Mouse (Mus musculus) limb, embryonic 13.5 days (tissue): ENCODE measurements around the gene Olfr1278. TPM values are rescaled to one million over a fixed set of nuclear protein-coding genes. Genes with fewer than 3 reads are reported as not detected.
"Not testable (repeated sequence)": the region's sequence is repeated elsewhere in the genome, so short reads cannot be mapped to it uniquely, and the experiment has no call there.

Source experiments
- ATAC-seq: fragments of 200-750 bp; cut with Nextera tagmentation; 2 replicates; pipeline ENCODE4 v1.8.0; 2017; ENCODE audit warnings: low read depth, moderate number of reproducible peaks, moderate TSS enrichment; ENCODE audit not compliant: low FRiP score
- H3K27ac ChIP-seq: fragments of 300-500 bp; sonication (generic); 2 replicates; pipeline ENCODE4 v1.5.1; 2015; ENCODE audit warnings: inconsistent platforms, mild to moderate bottlenecking, moderate library complexity
- H3K27me3 ChIP-seq: fragments of 300-500 bp; sonication (generic); 2 replicates; pipeline ENCODE4 v1.6.1; 2015; ENCODE audit warnings: mild to moderate bottlenecking, inconsistent platforms
- H3K36me3 ChIP-seq: fragments of 300-500 bp; sonication (generic); 2 replicates; pipeline ENCODE4 v1.6.1; 2015; ENCODE audit warnings: inconsistent platforms, mild to moderate bottlenecking, moderate library complexity
- H3K4me1 ChIP-seq: fragments of 300-500 bp; sonication (generic); 2 replicates; pipeline ENCODE4 v1.6.1; 2015; ENCODE audit warnings: inconsistent platforms
- H3K4me2 ChIP-seq: fragments of 300-500 bp; sonication (generic); replicated peaks from 2 replicates; pipeline ENCODE4 v1.6.1; 2015; ENCODE audit warnings: inconsistent platforms, mild to moderate bottlenecking, moderate library complexity
- H3K4me3 ChIP-seq: fragments of 300-500 bp; sonication (generic); 2 replicates; pipeline ENCODE4 v1.5.1; 2015; ENCODE audit warnings: moderate library complexity, mild to moderate bottlenecking, inconsistent platforms
- H3K9ac ChIP-seq: fragments of 300-500 bp; sonication (generic); 2 replicates; pipeline ENCODE4 v1.6.1; 2015; ENCODE audit warnings: mild to moderate bottlenecking, inconsistent platforms
- H3K9me3 ChIP-seq: fragments of 300-500 bp; sonication (generic); 2 replicates; pipeline ENCODE4 v1.6.1; 2016; ENCODE audit warnings: inconsistent platforms
- WGBS: fragments of 180-500 bp; shearing (Covaris S2); methylation state at CpG from one replicate; pipeline ENCODE4 v1.1.7; 2015; 5-methylcytosine and 5-hydroxymethylcytosine counted together
- polyA plus RNA-seq: library from polyadenylated mRNA; unstranded; fragments of >200 nt; fragmentation: Nextera tagmentation; extraction: Ambion mirVana; gene quantifications from 2 replicates; pipeline ENCODE4 v1.2.1, GENCODE M21; 2015

Gene Olfr1278
- polyA plus RNA-seq = not detected in 2 replicates

DNA sequence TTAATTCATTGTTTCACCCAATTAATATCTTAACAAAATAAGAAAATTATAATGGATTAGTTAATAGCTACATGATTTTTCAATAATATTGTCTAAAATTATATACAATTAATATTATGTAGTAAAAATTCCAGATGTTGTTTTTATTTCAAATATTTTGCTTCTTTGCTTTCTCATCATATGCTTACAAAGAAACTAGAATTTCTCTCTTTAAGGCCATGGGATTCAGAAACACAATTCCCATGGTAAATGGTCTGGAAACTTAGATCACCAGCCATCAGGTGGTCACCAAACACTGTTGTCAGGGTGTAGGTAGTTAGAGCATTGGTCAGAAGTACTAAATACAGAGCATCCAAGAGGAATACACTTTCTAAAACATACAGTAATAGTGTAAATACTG lies at the start of gene Olfr1278:
Gene Olfr1278, plus strand, starts transcription at position 301 of the 400 bp plus-strand sequence.
- Histone ChIP-seq H3K27me3 (no peaks in the 10 kb centered on the region), H3K9ac (no peak within 1 kb of the TSS), H3K4me1 (no peaks in the 10 kb centered on the region), H3K4me2 (no peak within 1 kb of the TSS), H3K27ac (no peak within 1 kb of the TSS), H3K36me3 (no peaks in the 10 kb centered on the region), H3K9me3 (no peaks in the 10 kb centered on the region), H3K4me3 (no peak within 1 kb of the TSS)
- no peak for ATAC-seq

DNA sequence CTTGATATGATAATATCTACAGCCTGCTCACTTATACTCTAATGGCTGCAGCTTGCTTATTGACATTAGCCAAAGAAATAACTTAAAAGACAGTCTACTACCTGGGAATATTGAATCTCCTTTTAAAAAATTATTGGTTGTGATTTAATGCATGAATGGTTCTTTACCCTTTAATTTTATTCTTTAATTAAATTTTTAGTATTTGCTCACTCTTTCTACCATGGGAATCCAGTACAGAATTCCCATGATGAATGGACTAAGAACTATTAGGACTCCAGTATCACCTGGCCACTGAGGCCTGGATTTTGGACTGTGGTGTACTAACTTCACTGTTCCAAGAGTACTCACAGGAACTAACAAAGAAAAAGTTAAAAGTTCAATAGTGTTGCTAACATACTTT lies 35.7 kb upstream of the Olfr1278 start, which contains the start of gene Olfr1276:
Gene Olfr1276, plus strand, starts transcription at position 301 of the 400 bp plus-strand sequence.
- Histone ChIP-seq H3K4me2 (no peak within 1 kb of the TSS), H3K9ac (no peak within 1 kb of the TSS), H3K9me3 (no peaks in the 10 kb centered on the region), H3K4me1 (no peaks in the 10 kb centered on the region), H3K4me3 (no peak within 1 kb of the TSS), H3K27me3 (no peaks in the 10 kb centered on the region), H3K36me3 (no peaks in the 10 kb centered on the region), H3K27ac (no peak within 1 kb of the TSS)
- no peak for ATAC-seq

DNA sequence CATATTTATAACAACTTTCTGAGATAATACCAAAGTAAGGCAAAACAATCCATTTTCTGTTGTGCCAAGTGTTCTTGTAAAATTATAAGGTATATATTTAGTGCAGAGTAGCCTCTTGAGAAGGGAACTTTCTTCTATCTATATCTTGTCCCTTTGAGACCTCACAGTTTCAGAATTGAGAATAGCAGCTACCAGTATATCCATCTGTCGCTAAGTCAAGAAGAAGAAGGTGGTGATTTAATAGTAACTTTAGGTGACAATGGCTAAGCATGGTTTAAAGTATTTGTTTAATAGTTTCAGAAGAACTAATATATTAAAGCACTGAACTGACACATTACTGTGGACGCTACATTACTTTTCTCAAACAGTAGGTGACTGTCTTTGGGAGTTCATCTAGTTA lies 15.9 kb upstream of the Olfr1278 start, which contains the start of gene Olfr1277:
Gene Olfr1277, minus strand, starts transcription at position 101 of the 400 bp plus-strand sequence.
- Histone ChIP-seq H3K27me3 (no peaks in the 10 kb centered on the region), H3K4me2 (no peak within 1 kb of the TSS), H3K27ac (no peak within 1 kb of the TSS), H3K9ac (no peak within 1 kb of the TSS), H3K36me3 (no peaks in the 10 kb centered on the region), H3K4me1 (no peaks in the 10 kb centered on the region), H3K9me3 (no peaks in the 10 kb centered on the region), H3K4me3 (no peak within 1 kb of the TSS)
- ATAC-seq = no peak
- 78% methylated on average over 2 of the region's 2 CpGs for WGBS

DNA sequence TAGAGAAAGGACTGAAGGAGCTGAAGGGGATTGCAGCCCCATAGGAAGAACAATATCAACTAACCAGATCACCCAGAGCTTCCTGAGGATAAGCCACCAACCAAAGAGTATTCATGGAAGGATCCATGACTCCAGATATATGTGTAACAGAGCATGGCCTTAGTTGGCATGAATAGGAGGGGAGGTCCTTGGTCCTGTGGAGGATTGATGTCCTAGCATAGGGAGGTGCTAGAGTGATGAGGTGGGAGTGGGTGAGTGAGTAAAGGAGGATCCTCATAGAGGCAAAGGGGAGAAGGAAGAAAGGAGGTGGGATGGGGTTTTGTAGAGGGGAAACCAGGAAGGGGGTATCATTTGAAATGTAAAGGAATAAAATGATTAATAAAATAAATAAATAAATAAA lies 8.6 kb downstream of the Olfr1278 start:
- Histone ChIP-seq H3K4me3 (no peak overlapping the region), H3K4me2 (no peak overlapping the region), H3K9me3 (no peaks in the 10 kb centered on the region), H3K36me3 (no peaks in the 10 kb centered on the region), H3K27me3 (no peaks in the 10 kb centered on the region), H3K27ac (no peak overlapping the region), H3K4me1 (no peaks in the 10 kb centered on the region), H3K9ac (no peak overlapping the region)
- no peak for ATAC-seq

DNA sequence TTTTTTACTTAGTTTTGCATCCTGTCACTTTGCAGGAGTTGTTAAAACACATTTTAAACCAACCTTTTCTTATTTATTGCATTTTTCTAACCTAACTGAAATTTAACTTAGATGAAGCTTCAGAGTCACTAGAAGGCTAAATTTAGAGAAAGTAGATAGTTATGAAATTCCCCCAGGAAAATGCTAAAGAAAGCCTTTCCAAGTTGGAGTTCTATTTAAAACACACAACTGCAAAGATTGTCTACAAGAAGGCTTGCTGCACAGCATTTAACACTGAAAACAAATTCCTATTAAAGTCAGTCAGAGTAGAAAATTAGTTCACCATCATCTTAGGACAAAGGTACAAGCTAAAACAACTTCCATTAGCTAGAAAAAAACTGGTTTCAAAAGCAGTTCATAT lies 10.4 kb downstream of the Olfr1278 start, which contains the start of gene Olfr1279:
Gene Olfr1279, plus strand, starts transcription at position 262 of the 400 bp plus-strand sequence.
- no peak for ATAC-seq
- Histone ChIP-seq H3K27ac (no peak within 1 kb of the TSS), H3K36me3 (no peaks in the 10 kb centered on the region), H3K4me3 (no peak within 1 kb of the TSS), H3K9ac (no peak within 1 kb of the TSS), H3K9me3 (no peaks in the 10 kb centered on the region), H3K4me1 (no peaks in the 10 kb centered on the region), H3K4me2 (no peak within 1 kb of the TSS), H3K27me3 (no peaks in the 10 kb centered on the region)

DNA sequence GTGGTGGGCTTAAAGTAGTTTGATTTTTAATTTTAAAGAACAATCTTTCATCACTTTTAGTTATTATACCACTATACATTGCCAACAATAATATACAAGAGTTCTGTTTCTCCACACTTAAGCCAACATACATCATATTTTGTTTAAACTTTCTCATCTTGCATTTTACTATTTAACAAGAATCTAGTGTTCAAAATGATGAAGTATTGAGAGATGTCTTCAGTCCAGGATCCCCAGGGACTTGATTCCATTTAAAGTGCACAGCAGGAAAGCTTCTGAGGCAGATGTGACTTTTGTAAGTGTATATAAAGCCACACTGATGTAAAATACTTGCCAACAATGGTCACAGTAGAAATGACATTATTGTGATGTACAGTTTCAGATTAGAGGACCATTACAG lies 23.8 kb downstream of the Olfr1278 start, which contains the start of gene Olfr1280:
Gene Olfr1280, plus strand, starts transcription at position 301 of the 400 bp plus-strand sequence.
- Histone ChIP-seq H3K36me3 (no peaks in the 10 kb centered on the region), H3K27ac (no peak within 1 kb of the TSS), H3K4me3 (no peak within 1 kb of the TSS), H3K9ac (no peak within 1 kb of the TSS), H3K27me3 (no peaks in the 10 kb centered on the region), H3K9me3 (no peaks in the 10 kb centered on the region), H3K4me2 (no peak within 1 kb of the TSS), H3K4me1 (no peaks in the 10 kb centered on the region)
- no peak for ATAC-seq

DNA sequence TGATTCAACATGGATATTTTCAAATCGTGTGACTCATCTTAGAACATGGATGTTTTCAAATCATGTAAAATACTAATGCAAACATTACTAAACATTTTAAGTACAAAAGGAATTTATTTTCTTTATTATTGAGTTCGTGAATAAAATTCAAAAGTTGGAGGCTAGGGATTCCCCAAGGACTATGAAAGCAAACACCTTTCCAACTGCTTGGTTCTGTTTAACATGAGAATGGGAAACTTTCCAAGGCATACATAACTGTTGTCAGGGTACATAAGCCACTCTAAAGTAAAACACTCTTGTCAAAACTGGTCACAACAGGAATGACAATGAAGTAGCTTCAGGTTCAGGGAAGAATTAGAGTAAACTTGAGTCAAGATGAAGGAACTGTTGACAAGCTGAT lies 36.3 kb downstream of the Olfr1278 start, which contains the start of gene Olfr1281:
Gene Olfr1281, plus strand, starts transcription at position 301 of the 400 bp plus-strand sequence.
- Histone ChIP-seq H3K27ac (no peak within 1 kb of the TSS), H3K27me3 (no peaks in the 10 kb centered on the region), H3K36me3 (no peaks in the 10 kb centered on the region), H3K4me2 (no peak within 1 kb of the TSS), H3K9ac (no peak within 1 kb of the TSS), H3K4me1 (no peaks in the 10 kb centered on the region), H3K4me3 (no peak within 1 kb of the TSS), H3K9me3 (no peaks in the 10 kb centered on the region)
- WGBS = 69% methylated on average over 2 of the region's 2 CpGs
- ATAC-seq = no peak

DNA sequence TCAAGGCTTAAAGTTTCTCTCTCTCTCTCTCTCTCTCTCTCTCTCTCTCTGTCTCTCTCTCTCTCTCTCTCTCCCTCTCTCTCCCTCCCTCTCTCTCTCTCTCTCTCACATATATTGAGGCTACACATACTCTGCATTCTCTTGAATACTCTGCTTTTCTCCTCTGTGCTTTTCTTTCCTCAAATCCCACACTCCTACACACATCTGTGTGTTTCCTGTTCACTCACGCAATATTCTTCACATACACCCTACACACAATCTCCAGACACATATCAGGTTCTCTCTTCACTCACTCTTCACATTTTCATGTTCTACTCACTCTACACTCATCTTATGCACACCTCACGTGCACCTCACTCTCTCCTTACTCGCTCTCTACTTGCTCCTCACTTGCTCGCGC lies 43.8 kb downstream of the Olfr1278 start:
- not testable (repeated sequence) for H3K4me3 ChIP-seq, H3K27ac ChIP-seq, H3K4me1 ChIP-seq, H3K27me3 ChIP-seq, ATAC-seq, H3K4me2 ChIP-seq, H3K9ac ChIP-seq, H3K36me3 ChIP-seq, H3K9me3 ChIP-seq
- 86% methylated on average over 5 of the region's 5 CpGs for WGBS

DNA sequence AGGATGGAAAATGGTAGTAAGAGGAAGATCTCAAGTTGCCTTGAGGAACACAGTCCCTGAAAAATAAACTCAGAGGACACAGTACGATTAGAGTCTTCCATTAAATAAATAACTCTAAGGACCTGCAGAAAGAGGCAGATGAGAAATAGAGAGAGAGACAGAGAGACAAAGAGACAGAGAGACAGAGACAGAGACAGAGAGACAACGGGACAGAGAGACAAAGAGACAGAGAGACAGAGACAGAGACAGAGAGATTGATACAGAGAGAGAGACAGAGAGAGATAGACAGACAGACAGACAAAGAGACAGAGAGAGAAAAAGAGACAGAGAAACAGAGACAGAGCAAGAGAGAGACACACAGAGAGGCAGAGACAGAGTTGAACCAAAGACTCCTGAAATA lies 46.0 kb downstream of the Olfr1278 start, which contains the start of gene Olfr1282:
Gene Olfr1282, minus strand, starts transcription at position 101 of the 400 bp plus-strand sequence.
- Histone ChIP-seq H3K27me3 (no peaks in the 10 kb centered on the region), H3K36me3 (no peaks in the 10 kb centered on the region), H3K4me3 (no peak within 1 kb of the TSS), H3K27ac (no peak within 1 kb of the TSS), H3K4me2 (no peak within 1 kb of the TSS), H3K4me1 (no peaks in the 10 kb centered on the region), H3K9ac (no peak within 1 kb of the TSS), H3K9me3 (no peaks in the 10 kb centered on the region)
- no peak for ATAC-seq
- WGBS = 72% methylated on average over 2 of the region's 2 CpGs

Other genes starting within 250 kb of the Olfr1278 start
- not detected in 2 replicates for gene Gm13941, start 184.2 kb upstream of the Olfr1278 start, polyA plus RNA-seq
- gene Gm15130, start 137.2 kb upstream of the Olfr1278 start, polyA plus RNA-seq = not detected in 2 replicates
- gene 4930430A15Rik, start 60.5 kb upstream of the Olfr1278 start, polyA plus RNA-seq = not detected in 2 replicates
- gene Olfr1275, start 54.9 kb upstream of the Olfr1278 start, polyA plus RNA-seq = not detected in 2 replicates
- not detected in 2 replicates for gene Olfr1276, start 35.6 kb upstream of the Olfr1278 start, polyA plus RNA-seq
- gene Olfr1277, start 16.0 kb upstream of the Olfr1278 start, polyA plus RNA-seq = not detected in 2 replicates
- not detected in 2 replicates for gene Olfr1279, start 10.5 kb downstream of the Olfr1278 start, polyA plus RNA-seq
- not detected in 2 replicates for gene Olfr1280, start 23.9 kb downstream of the Olfr1278 start, polyA plus RNA-seq
- not detected in 2 replicates for gene Olfr1281, start 36.4 kb downstream of the Olfr1278 start, polyA plus RNA-seq
- not detected in 2 replicates for gene Olfr1282, start 45.9 kb downstream of the Olfr1278 start, polyA plus RNA-seq
- gene Olfr1283, start 76.7 kb downstream of the Olfr1278 start, polyA plus RNA-seq = not detected in 2 replicates
- not detected in 2 replicates for gene Olfr1284, start 85.4 kb downstream of the Olfr1278 start, polyA plus RNA-seq
- gene Olfr1286, start 133.0 kb downstream of the Olfr1278 start, polyA plus RNA-seq = not detected in 2 replicates
- not detected in 2 replicates for gene Olfr1287, start 159.0 kb downstream of the Olfr1278 start, polyA plus RNA-seq
- gene Olfr1288, start 184.0 kb downstream of the Olfr1278 start, polyA plus RNA-seq = not detected in 2 replicates
- not detected in 2 replicates for gene Olfr1289, start 190.7 kb downstream of the Olfr1278 start, polyA plus RNA-seq
- not detected in 2 replicates for gene Olfr1290, start 203.7 kb downstream of the Olfr1278 start, polyA plus RNA-seq
- not detected in 2 replicates for gene Olfr1291-ps1, start 207.0 kb downstream of the Olfr1278 start, polyA plus RNA-seq
- gene Olfr1293-ps, start 235.1 kb downstream of the Olfr1278 start, polyA plus RNA-seq = not detected in 2 replicates